Mouse (Mus musculus) adrenal gland (tissue): Measurements from ENCODE around the gene Mpv17l2.

ENCODE experiments used
- intact Hi-C: fragments of 180-260 bp; cut with DNase I; formaldehyde crosslinking; loops from one replicate; pipeline ENCODE4 v1.15.1; 2025
- microRNA-seq, 2 experiments: library from miRNA; unstranded; fragments of <30 nt; microRNA quantifications; one replicate each; pipeline ENCODE4; 2019

Gene Mpv17l2

GRCm38 (mm10) chr8:70725792-70726447 lies 34.8 kb downstream of the Mpv17l2 start:
- intact Hi-C loops: no loop called here

GRCm38 (mm10) chr8:70724216-70724615 lies 36.5 kb downstream of the Mpv17l2 start:
- intact Hi-C loops: loop anchor here (5.0 kb wide), 1 partner anchor 118 kb away; no protein-coding TSS in a partner anchor

- intact Hi-C loops: loop anchor here (5.0 kb wide), 1 partner anchor 119 kb away; no protein-coding TSS in a partner anchor
Measured at GRCm38 (mm10) chr8:70723486-70724210, 37.1 kb downstream of the Mpv17l2 start, which contains the start of gene Pde4c. Gene Pde4c (plus strand): TSS chr8:70723720.

- intact Hi-C loops: loop anchor here (2.0 to 5.0 kb wide), 2 partner anchors 31 to 121 kb away; no protein-coding TSS in a partner anchor
Measured at GRCm38 (mm10) chr8:70721601-70722000, 39.1 kb downstream of the Mpv17l2 start.

- intact Hi-C loops: loop anchor here (2.0 to 5.0 kb wide), 2 partner anchors 32 to 122 kb away; no protein-coding TSS in a partner anchor
Measured at GRCm38 (mm10) chr8:70720739-70721138, 40.0 kb downstream of the Mpv17l2 start.

- intact Hi-C loops: loop anchor here (2.0 to 5.0 kb wide), 2 partner anchors 33 to 122 kb away; no protein-coding TSS in a partner anchor
Measured at GRCm38 (mm10) chr8:70719796-70720270, 40.9 kb downstream of the Mpv17l2 start.

GRCm38 (mm10) chr8:70718297-70718696 lies 42.4 kb downstream of the Mpv17l2 start, which contains the start of gene Gm3336:
Gene Gm3336 (plus strand): TSS chr8:70718543.
- intact Hi-C loops: no loop called here

- intact Hi-C loops: no loop called here
Measured at GRCm38 (mm10) chr8:70716521-70717400, 44.0 kb downstream of the Mpv17l2 start.

- intact Hi-C loops: no loop called here
Measured at GRCm38 (mm10) chr8:70715086-70715485, 45.7 kb downstream of the Mpv17l2 start.

- intact Hi-C loops: no loop called here
Measured at GRCm38 (mm10) chr8:70713991-70714390, 46.8 kb downstream of the Mpv17l2 start.

- intact Hi-C loops: no loop called here
Measured at GRCm38 (mm10) chr8:70711041-70711440, 49.7 kb downstream of the Mpv17l2 start.

GRCm38 (mm10) chr8:70710296-70710695 lies 50.5 kb downstream of the Mpv17l2 start:
- intact Hi-C loops: no loop called here

GRCm38 (mm10) chr8:70709794-70710193 lies 51.0 kb downstream of the Mpv17l2 start:
- intact Hi-C loops: loop anchor here (10.0 kb wide), 1 partner anchor 55 kb away; no protein-coding TSS in a partner anchor

Small RNAs within 50 kb of the gene (microRNA-seq; reads per million reads assigned to microRNA genes)
- 1.1 to 1.8 reads per million in 2 experiments for gene Mir7240
